Mouse (Mus musculus) heart, embryonic 15.5 days (tissue): ENCODE data around the gene Nos1ap. TPM values are rescaled to one million over a fixed set of nuclear protein-coding genes. Genes with fewer than 3 reads are reported as not detected.

ENCODE experiments used
- ATAC-seq: fragments of 200-750 bp; cut with Nextera tagmentation; replicated peaks from 2 replicates; pipeline ENCODE4 v1.8.0; 2017; ENCODE audit warnings: low read depth, moderate TSS enrichment; ENCODE audit not compliant: insufficient number of reproducible peaks, insufficient read depth, low FRiP score
- H3K27ac ChIP-seq: fragments of 300-500 bp; sonication (generic); 2 replicates; pipeline ENCODE4 v1.5.1; 2015; ENCODE audit warnings: mild to moderate bottlenecking, inconsistent platforms
- H3K27me3 ChIP-seq: fragments of 300-500 bp; sonication (generic); 2 replicates; pipeline ENCODE4 v1.6.1; 2015; ENCODE audit warnings: inconsistent platforms
- H3K36me3 ChIP-seq: fragments of 300-500 bp; sonication (generic); 2 replicates; pipeline ENCODE4 v1.6.1; 2015; ENCODE audit warnings: mild to moderate bottlenecking, inconsistent platforms
- H3K4me1 ChIP-seq: fragments of 300-500 bp; sonication (generic); replicated peaks from 2 replicates; pipeline ENCODE4 v1.6.1; 2015; ENCODE audit warnings: inconsistent platforms
- H3K4me2 ChIP-seq: fragments of 300-500 bp; sonication (generic); 2 replicates; pipeline ENCODE4 v1.6.1; 2015; ENCODE audit warnings: inconsistent platforms, mild to moderate bottlenecking, moderate library complexity
- H3K4me3 ChIP-seq: fragments of 300-500 bp; sonication (generic); 2 replicates; pipeline ENCODE4 v1.5.1; 2015; ENCODE audit warnings: mild to moderate bottlenecking, inconsistent platforms
- H3K9ac ChIP-seq: fragments of 300-500 bp; sonication (generic); 2 replicates; pipeline ENCODE4 v1.6.1; 2015; ENCODE audit warnings: mild to moderate bottlenecking, inconsistent platforms
- H3K9me3 ChIP-seq: fragments of 300-500 bp; sonication (generic); replicated peaks from 2 replicates; pipeline ENCODE4 v1.6.1; 2016; ENCODE audit warnings: inconsistent platforms
- WGBS: fragments of 180-500 bp; shearing (Covaris S2); methylation state at CpG from one replicate; pipeline ENCODE4 v1.1.7; 2015; ENCODE audit warnings: mixed read lengths; 5-methylcytosine and 5-hydroxymethylcytosine counted together
- polyA plus RNA-seq: library from polyadenylated mRNA; unstranded; fragments of >200 nt; fragmentation: Nextera tagmentation; extraction: Ambion mirVana; gene quantifications from 2 replicates; pipeline ENCODE4 v1.2.1, GENCODE M21; 2015

Nos1ap gene
- polyA plus RNA-seq, 1 experiment from 2014 or later: 13.7 TPM

DNA sequence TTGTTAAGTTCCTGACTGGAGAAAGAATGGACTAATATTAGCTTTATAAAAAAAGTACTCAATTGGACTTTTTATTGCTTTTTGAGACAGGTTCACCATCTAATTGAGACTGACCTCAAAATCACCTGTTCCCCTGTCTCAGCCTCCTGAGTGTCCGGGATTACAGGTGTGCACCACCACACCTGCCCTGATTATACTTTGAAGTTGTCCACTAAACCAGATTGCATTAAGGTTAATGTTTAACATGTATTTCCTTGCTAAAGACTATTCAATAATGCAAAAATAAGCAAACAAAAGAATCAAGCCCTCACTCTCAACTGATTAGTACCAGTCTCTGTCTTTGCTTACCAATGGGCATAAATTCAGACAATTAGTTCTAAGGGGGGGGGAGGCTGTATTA lies 74.2 kb downstream of the Nos1ap start:
- no peak overlapping the region for H3K9ac ChIP-seq
- H3K4me1 ChIP-seq: peaks cover 12% of the 10 kb centered on the region
- 85% methylated on average over 1 of the region's 1 CpGs for WGBS
- H3K4me3 ChIP-seq: no peak overlapping the region
- H3K36me3 ChIP-seq: no peaks in the 10 kb centered on the region
- no peaks in the 10 kb centered on the region for H3K27me3 ChIP-seq
- ATAC-seq: no peak
- H3K4me2 ChIP-seq: no peak overlapping the region
- H3K27ac ChIP-seq: no peak overlapping the region
- H3K9me3 ChIP-seq: no peaks in the 10 kb centered on the region

DNA sequence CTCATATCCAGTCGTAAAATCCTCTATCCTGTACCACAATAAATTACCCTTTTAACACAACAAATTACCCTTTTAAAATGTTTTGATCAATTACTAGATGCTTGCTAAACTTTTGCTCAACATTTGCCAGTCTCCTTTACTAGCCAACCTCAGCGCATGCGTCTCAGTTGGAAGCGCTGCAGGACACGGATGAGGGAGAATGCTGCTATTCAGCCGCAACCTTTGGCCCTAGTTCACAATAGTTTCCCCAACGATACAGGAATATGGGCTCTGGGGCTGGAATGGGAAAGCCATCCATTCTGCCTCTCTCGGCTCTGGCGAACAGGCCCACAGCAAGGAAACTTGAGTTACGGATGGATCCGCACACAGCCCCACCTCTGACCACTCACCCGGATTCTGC lies 75.4 kb downstream of the Nos1ap start:
- WGBS: 86% methylated on average over 12 of the region's 12 CpGs
- Histone ChIP-seq H3K27me3 (no peaks in the 10 kb centered on the region), H3K27ac (no peak overlapping the region), H3K9ac (no peak overlapping the region), H3K4me3 (no peak overlapping the region), H3K4me2 (no peak overlapping the region), H3K36me3 (no peaks in the 10 kb centered on the region), H3K9me3 (no peaks in the 10 kb centered on the region), H3K4me1 (peaks cover 12% of the 10 kb centered on the region)
- ATAC-seq: no peak

GRCm38 (mm10) chr1:170512429-170513097 lies 77.1 kb downstream of the Nos1ap start:
- no peak overlapping the region for H3K4me2 ChIP-seq
- no peaks in the 10 kb centered on the region for H3K36me3 ChIP-seq
- no peaks in the 10 kb centered on the region for H3K9me3 ChIP-seq
- H3K27ac ChIP-seq: no peak overlapping the region
- H3K9ac ChIP-seq: no peak overlapping the region
- no peaks in the 10 kb centered on the region for H3K27me3 ChIP-seq
- 75% methylated on average over 2 of the region's 3 CpGs for WGBS
- no peak overlapping the region for H3K4me3 ChIP-seq
- peaks cover 12% of the 10 kb centered on the region for H3K4me1 ChIP-seq
- ATAC-seq: no peak

DNA sequence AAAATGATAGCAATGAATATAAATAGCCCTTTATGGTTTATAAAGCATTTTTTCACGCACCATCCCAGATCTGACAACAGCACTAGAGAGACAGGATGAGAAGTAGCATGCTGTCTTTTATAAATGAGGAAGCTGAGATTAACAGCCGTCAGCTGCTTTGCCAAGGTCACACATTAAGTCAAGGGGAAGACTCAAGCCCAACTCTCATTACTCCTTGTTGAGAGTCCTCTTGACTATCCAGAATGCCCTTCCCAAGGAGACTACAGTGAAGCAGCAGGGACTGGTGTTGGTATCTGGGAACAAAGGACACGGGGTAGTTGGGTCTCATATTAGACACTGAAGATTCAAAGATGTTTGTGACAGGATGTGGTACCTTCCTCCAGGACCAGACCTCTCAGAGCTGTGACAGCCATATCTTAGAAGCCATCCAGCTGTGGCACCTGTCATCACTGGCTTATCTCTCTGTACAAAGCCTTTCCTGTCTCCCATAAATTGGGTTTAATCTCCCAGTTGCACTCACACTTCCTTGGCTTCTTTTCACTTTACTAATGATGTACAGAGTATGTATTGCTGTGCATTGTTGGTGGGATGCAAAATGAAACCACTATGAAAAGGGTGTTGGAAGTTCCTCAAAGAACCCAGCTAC lies 78.9 kb downstream of the Nos1ap start:
- Histone ChIP-seq H3K27ac (no peak overlapping the region), H3K4me1 (peaks cover 19% of the 10 kb centered on the region), H3K9me3 (no peaks in the 10 kb centered on the region), H3K27me3 (no peaks in the 10 kb centered on the region), H3K36me3 (no peaks in the 10 kb centered on the region), H3K9ac (no peak overlapping the region), H3K4me3 (no peak overlapping the region), H3K4me2 (no peak overlapping the region)
- WGBS: 16% methylated on average over 3 of the region's 3 CpGs
- no peak for ATAC-seq

GRCm38 (mm10) chr1:170506309-170506708 lies 83.4 kb downstream of the Nos1ap start:
- Histone ChIP-seq H3K4me2 (no peak overlapping the region), H3K9ac (no peak overlapping the region), H3K4me3 (no peak overlapping the region), H3K9me3 (no peaks in the 10 kb centered on the region), H3K36me3 (no peaks in the 10 kb centered on the region), H3K27ac (no peak overlapping the region), H3K4me1 (peaks cover 56% of the 10 kb centered on the region), H3K27me3 (no peaks in the 10 kb centered on the region)
- WGBS: 53% methylated on average over 6 of the region's 6 CpGs
- ATAC-seq: no peak

GRCm38 (mm10) chr1:170505107-170505506 lies 84.6 kb downstream of the Nos1ap start:
- 0 out of 2 replicates have a peak, but pooled peaks have one; percentile 42 for ATAC-seq

GRCm38 (mm10) chr1:170504378-170504777 lies 85.3 kb downstream of the Nos1ap start:
- no peak for ATAC-seq
- H3K4me1 ChIP-seq: peaks cover 59% of the 10 kb centered on the region
- H3K27ac ChIP-seq: no peak overlapping the region
- no peak overlapping the region for H3K4me2 ChIP-seq
- no peaks in the 10 kb centered on the region for H3K27me3 ChIP-seq
- no peak overlapping the region for H3K9ac ChIP-seq
- no peaks in the 10 kb centered on the region for H3K36me3 ChIP-seq
- no peak overlapping the region for H3K4me3 ChIP-seq
- 56% methylated on average over 4 of the region's 4 CpGs for WGBS
- H3K9me3 ChIP-seq: no peaks in the 10 kb centered on the region

More at GRCm38 (mm10) chr1:170505107-170505506, 84.6 kb downstream of the Nos1ap start:
- Histone ChIP-seq H3K4me1 (peaks cover 53% of the 10 kb centered on the region), H3K27me3 (no peaks in the 10 kb centered on the region), H3K27ac (peak overlapping the region; percentile 24; the same call in 1 of the 2 replicates), H3K4me2 (no peak overlapping the region), H3K4me3 (no peak overlapping the region), H3K9ac (no peak overlapping the region), H3K9me3 (no peaks in the 10 kb centered on the region), H3K36me3 (no peaks in the 10 kb centered on the region)
- WGBS: 35% methylated on average over 3 of the region's 3 CpGs

GRCm38 (mm10) chr1:170503277-170503739 lies 86.4 kb downstream of the Nos1ap start:
- Histone ChIP-seq H3K9ac (no peak overlapping the region), H3K36me3 (no peaks in the 10 kb centered on the region), H3K27ac (peak overlapping the region; percentile 56), H3K4me2 (no peak overlapping the region), H3K4me1 (peaks cover 67% of the 10 kb centered on the region), H3K9me3 (no peaks in the 10 kb centered on the region), H3K4me3 (no peak overlapping the region), H3K27me3 (no peaks in the 10 kb centered on the region)
- ATAC-seq: no peak
- 41% methylated on average over 4 of the region's 4 CpGs for WGBS

DNA sequence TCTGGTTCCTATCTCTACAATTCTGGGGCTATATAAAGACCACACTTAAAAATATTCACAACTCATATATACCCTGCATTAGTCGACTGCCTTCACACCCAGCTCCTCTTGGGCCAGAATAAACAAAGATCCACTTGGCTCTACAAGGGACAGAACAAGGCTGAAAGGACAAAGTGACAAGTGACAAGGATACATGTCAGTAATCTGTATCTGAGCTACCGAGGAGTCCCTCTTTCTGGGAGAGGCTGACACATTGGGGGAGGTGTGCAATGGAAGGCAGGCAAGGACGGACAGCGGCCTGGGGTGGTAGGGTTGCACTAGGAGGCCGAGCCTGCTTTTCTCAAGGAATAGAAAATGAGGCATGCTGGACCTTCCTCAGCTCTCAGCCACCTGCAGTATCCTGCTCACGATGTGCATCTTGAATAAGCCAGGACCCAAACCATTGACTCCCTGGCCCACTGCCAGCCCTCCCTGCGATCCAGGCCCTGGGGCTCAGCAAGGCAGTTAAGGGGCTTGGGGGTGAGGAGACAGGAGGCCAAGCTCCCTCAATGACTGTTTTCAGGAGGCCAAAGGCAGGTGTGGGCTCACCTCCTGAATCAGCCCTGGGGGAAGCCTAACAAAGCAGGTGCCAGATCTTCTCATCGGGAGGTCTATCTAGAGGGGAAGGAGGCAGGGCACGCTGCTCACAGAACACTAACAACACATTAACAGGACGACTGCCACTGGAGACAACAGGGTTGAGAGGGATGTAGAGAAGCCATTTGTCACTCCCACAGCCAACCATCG lies 87.0 kb downstream of the Nos1ap start:
- peak overlapping the region; percentile 56 for H3K27ac ChIP-seq
- 0 out of 2 replicates have a peak overlapping the region, but pooled peaks have one; percentile 8 for H3K4me2 ChIP-seq
- 25% methylated on average over 11 of the region's 11 CpGs for WGBS

DNA sequence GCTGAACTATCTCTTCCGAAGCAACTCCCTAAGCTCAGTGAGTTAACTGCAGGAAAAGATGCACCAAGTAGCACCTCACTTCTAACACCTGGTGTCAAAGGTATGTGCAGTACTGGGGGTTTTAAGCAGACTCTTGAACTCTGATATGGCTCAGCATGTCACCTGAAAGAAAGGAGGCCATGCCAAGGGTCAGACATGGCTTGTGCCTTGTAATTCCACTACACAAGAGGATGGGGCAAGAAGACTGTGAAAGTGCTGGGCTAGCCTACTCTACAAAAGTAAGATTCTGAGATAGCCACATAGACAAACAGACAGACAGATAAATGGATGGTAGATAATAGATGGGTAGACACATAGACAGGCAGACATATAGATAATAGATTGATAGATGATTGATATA lies 87.7 kb downstream of the Nos1ap start:
- Histone ChIP-seq H3K9me3 (no peaks in the 10 kb centered on the region), H3K4me1 (peaks cover 76% of the 10 kb centered on the region), H3K4me2 (no peak overlapping the region), H3K27me3 (no peaks in the 10 kb centered on the region), H3K27ac (peak overlapping the region; percentile 6; the same call in 1 of the 2 replicates), H3K4me3 (no peak overlapping the region), H3K9ac (no peak overlapping the region), H3K36me3 (no peaks in the 10 kb centered on the region)
- 62% methylated on average over 1 of the region's 1 CpGs for WGBS
- ATAC-seq: no peak

More for the DNA sequence above, 87.0 kb downstream of the Nos1ap start:
- peaks cover 74% of the 10 kb centered on the region for H3K4me1 ChIP-seq
- H3K27me3 ChIP-seq: no peaks in the 10 kb centered on the region
- H3K4me3 ChIP-seq: no peak overlapping the region
- H3K9me3 ChIP-seq: no peaks in the 10 kb centered on the region
- no peak overlapping the region; the same call in 1 of the 2 replicates for H3K9ac ChIP-seq
- no peak for ATAC-seq
- H3K36me3 ChIP-seq: no peaks in the 10 kb centered on the region

DNA sequence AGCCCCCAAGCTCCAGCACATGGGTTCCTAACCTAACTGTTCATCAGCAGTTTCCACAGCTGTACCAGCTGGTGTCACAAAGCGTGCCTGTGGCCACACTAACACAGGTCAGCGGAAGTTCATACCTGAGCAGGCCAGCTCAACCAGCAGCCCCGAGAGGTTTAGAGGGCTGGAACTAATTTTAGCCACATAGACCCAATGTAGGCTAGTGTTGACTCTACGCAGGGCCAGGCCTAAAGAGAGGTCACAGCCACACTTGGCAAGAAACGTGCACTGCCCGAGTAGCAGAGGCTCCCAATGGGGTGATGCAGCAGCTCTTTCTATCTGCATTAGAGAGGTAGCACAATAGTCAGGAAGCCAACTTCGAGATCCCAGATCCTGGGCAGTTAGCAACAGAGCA lies 88.1 kb downstream of the Nos1ap start:
- H3K4me2 ChIP-seq: no peak overlapping the region
- no peaks in the 10 kb centered on the region for H3K36me3 ChIP-seq
- H3K4me3 ChIP-seq: no peak overlapping the region
- no peaks in the 10 kb centered on the region for H3K9me3 ChIP-seq
- no peaks in the 10 kb centered on the region for H3K27me3 ChIP-seq
- peaks cover 76% of the 10 kb centered on the region for H3K4me1 ChIP-seq
- H3K27ac ChIP-seq: peak overlapping the region; percentile 6; the same call in 1 of the 2 replicates
- 50% methylated on average over 7 of the region's 7 CpGs for WGBS
- ATAC-seq: no peak; the same call in 1 of the 2 replicates
- no peak overlapping the region for H3K9ac ChIP-seq
